Mouse (Mus musculus) heart, adult 2 months (tissue): Measurements from ENCODE around the gene Alox12.

Source experiments
- CTCF ChIP-seq: fragments of 200-600 bp; IDR thresholded peaks from 2 replicates; pipeline ENCODE4 v1.8.1; 2022; ENCODE audit warnings: antibody characterized with exemption, mild to moderate bottlenecking, moderate library complexity
- EP300 ChIP-seq: fragments of 200-500 bp; IDR thresholded peaks from 2 replicates; pipeline ENCODE4 v1.6.1; 2011; ENCODE audit warnings: low read depth, low read length, control low read depth; ENCODE audit not compliant: insufficient read depth
- POLR2A ChIP-seq: fragments of 200-500 bp; IDR thresholded peaks from 2 replicates; pipeline ENCODE4 v1.6.1; 2011; ENCODE audit warnings: mild to moderate bottlenecking, low read depth, low read length, control low read depth; ENCODE audit not compliant: insufficient read depth

- TF ChIP-seq CTCF (no peak), POLR2A (no peak), EP300 (no peak)
Measured at GRCm38 (mm10) chr11:70297836-70298454, 42.8 kb upstream of the Alox12 start.
